Mouse (Mus musculus): Measurements from ENCODE around the gene Hoxb6. TPM values are rescaled to one million over a fixed set of nuclear protein-coding genes. Genes with fewer than 3 reads are reported as not detected.

The Hoxb6 gene
- total RNA-seq, 2 experiments from 2014 or later = 0.62 to 1.3 TPM

DNA sequence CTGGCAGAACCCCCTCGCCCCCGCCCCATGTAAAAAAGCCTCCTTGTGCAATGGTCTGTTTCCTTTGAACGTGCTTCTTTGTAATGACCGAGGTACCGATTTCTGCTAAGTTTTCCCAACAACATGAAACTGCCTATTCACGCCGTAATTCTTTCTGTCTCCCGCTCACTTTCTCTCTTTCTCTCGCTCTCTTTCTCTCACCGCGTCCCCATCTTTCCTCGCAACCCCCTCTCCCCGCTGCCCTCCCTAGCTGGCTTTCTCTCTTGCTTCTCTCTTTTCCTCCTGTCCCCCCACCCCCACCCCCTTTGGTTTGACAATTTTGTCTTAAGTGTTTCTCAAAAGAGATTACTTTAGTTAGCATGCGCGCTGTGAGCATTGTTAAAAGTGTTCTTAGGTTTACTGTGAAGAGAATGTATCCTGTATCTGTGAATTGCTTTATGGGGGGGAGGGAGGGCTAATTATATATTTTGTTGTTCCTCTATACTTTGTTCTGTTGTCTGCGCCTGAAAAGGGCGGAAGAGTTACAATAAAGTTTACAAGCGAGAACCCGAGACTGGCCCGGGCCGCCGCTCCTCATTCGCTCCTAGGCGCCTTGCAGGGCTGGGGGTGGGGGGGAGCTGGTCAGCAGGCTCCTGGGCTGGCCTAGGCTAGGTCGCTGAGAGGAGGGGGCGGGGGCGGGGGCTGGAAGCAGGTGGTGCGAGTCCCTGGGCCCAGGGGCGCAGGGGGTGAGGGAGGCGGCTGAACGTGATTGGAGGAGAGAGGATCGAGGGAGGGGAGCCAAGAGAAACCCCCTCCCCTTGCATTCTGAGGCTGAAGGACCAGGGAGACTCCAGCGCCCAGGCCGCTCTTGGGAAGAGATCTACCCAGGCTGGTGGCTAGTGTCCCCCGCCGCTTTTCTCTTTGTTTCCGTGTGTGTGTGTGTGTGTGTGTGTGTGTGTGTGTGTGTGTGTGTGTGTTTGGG lies 7.2 kb upstream of the Hoxb6 start:
- DNase-seq (ENCODE audit: low spot score in 2 of 2) = no peak

DNA sequence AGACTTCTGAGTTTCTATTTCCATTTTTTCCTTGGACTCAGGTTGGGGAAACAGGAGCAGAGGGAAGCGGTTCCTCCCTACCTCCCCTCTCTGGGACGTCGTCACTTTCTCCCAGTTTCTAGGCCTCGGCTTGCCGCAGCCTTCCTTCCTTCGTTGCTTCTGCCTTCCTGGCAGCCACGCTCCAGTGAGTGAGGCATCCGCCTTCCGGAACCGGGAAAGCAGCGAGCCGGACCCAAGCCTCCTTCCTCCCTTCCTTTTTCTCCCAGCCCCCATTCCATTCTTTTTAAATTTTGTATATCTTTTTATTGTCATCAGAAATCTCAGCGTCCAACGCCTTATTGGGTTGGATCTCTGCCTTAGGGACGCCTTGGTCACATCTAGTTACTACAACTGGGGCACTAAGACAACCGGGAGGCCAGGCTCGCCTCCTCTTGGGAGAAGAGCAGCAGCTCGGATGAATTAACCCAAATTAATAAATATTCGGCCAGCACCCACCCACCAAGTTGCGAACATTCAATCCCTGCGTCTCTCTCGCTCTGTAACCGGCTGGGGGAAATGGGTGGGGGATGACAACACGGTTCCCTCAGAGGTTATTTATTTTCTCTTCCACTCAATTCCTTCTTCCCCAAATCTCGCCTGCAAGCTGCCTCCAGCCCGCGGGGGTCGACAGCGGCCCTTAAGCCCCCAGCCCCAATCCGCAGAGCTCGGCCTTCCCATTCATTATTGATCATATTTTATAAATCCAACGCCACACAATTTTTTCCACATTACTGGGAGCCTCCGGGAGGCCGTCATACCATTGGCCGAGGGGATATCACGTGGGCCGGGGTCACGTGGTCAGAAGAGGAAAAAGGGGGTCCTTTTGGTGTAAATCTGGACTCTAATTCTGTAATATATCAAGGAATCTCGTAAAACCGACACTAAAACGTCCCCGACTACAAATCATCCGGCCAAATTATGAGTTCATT lies 6.2 kb upstream of the Hoxb6 start, which contains the start of gene Hoxb7:
Hoxb7 (plus strand) TSS at position 853 of the 968 bp plus-strand sequence.
- DNase-seq (ENCODE audit: low spot score in 2 of 2) = no peak

DNA sequence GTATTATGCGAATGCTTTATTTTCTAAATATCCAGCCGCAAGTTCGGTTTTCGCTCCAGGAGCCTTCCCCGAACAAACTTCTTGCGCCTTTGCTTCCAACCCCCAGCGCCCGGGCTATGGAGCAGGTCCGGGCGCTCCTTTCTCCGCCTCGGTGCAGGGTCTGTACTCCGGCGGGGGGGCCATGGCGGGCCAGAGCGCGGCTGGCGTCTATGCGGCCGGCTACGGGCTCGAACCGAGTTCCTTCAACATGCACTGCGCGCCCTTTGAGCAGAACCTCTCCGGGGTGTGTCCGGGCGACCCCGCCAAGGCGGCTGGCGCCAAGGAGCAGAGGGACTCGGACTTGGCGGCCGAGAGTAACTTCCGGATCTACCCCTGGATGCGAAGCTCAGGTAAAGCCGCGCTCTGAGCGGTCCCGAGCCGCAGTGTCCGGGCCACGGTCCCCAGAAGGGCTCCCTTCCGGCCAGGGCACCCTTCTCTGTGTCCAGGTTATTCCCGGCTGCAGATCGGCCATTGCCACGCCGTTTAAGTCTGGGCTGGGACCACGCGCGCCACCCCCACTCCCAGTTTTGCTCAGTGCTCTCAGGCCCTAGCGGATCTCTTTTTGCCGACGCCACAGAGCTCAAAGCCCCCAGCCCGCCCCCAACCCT lies 5.4 kb upstream of the Hoxb6 start:
- DNase-seq (ENCODE audit: low spot score in 2 of 2) = no peak

DNA sequence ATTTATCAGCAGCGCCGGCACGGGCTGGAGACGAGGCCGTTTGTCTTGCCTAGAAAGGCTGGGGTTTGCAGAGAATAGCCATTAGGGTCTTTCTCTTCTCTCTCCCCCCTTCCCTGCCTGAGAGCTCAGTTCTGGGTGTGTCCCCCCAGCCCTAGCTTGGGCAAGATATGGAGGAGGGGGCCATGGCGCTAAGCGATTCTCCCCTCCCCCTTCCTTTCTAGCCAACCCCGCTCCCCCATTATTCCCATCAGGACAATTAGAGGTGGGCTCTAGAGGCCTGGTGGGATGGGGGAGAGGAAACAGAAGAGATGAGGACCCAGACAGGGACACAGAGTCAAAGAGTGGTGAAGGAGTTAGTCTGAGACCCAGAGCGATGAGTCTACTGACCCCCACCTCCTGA lies 4.9 kb upstream of the Hoxb6 start:
- DNase-seq (ENCODE audit: low spot score in 2 of 2) = no peak

GRCm38 (mm10) chr11:96288455-96289221 lies 3.6 kb upstream of the Hoxb6 start:
- DNase-seq (ENCODE audit: low spot score in 2 of 2) = no peak

DNA sequence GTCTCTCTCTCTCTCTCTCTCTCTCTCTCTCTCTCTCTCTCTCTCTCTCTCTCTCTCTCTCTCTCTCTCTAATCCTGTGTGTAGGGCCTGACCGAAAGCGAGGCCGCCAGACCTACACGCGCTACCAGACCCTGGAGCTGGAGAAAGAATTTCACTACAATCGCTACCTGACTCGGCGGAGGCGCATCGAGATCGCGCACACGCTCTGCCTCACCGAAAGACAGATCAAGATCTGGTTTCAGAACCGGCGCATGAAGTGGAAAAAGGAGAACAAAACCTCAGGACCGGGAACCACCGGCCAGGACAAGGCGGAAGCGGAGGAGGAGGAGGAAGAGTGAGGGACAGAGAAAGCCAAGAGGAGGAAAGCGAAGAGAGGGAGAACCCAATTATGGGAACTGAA lies 3.0 kb upstream of the Hoxb6 start:
- no peak for DNase-seq (ENCODE audit: low spot score in 2 of 2)

DNA sequence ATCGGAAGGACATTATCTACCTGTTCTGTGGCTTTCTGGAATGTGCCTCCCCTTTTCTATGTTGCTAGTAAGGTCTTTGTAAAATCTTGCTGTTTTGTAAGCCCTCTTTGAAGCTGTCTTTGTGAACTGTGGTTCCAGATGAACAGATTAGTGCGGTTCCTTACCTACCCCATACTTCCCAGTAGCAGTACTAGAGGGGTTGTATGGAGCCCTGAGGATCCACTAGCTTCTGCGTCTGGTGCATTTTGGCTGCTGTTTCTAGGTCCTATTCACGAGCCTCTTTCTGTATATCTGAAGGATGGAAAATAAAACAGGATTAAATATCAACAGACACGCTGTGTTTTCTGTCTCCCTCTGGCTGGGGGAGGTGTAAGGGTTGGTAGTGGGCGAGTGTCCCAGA lies 2.4 kb upstream of the Hoxb6 start:
- no peak for DNase-seq (ENCODE audit: low spot score in 2 of 2)

- no peak for DNase-seq (ENCODE audit: low spot score in 2 of 2)
These were observed 1.4 kb upstream of the Hoxb6 start for GRCm38 (mm10) chr11:96290705-96291355.

GRCm38 (mm10) chr11:96292565-96293301 lies 457 bp downstream of the Hoxb6 start:
- no peak for DNase-seq (ENCODE audit: low spot score in 2 of 2)

DNA sequence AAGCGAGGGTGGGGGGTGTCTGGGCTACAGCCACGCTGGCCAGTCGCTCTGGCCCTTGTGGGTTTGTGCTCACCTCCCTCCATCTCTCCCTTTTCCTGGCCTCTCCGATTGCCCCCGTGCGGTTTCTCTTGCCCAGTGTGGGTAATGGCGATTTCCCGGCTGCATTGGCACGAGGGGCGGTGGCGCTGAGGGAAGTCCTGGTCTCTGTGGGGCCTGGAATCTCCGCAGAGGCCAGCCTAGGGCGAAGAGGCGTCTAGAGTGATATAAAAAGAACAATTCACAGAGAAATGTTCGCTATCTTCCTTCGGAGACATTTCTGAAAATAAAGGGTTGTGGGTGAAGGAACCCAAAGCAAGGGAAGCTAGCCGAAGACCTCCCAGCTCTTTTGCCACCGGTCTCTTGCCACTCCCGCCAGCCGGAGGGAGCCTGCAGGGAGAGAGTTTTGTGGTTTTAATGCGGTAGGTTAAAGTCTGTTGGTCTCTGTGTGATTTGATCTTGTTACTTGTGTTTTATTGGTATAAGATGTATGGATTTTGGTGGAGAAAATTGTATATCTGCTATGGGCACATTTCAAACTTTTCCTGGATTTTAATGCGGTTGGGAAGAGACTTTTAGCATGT lies 1.1 kb downstream of the Hoxb6 start:
- DNase-seq (ENCODE audit: low spot score in 2 of 2) = no peak

DNA sequence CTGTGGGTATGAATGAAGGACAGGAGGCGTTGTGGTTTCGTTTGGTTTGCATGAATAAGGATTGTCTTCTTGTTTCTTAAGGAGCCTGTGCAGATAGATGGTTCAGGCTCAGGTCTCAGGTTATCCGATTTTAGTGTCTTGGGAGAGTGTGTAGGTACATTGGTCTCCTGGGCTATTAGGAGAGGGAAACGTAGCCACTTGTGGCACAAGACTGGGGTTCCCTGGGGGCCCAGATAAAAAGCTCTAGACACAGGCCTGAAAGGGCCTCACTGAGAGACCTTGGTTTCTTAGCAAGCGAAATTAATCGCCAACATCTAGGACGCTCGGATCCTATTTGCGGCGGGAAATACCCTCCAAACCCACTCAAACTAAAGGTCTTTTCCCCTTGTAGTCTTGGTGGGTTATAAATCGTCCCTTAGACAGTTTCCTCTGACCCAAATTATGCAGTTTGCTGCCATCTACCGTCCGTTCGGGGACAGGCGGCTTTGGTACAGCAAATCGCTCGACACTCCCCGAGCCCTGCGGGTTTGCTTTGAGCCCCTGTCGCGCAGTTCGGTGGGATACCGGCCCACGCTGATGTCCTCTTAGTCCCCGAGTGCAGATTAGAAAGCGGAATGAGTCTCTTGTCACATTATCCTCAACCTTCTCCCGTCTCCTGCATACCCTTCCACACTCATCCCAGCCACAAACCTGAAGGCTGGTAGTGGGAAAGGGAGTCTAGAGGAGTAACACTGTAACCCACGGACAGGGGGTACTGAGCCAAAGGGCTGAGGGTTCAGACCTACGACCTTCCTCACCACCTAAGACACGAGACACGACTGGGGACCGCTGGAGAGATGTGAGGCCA lies 2.2 kb downstream of the Hoxb6 start:
- peak; percentile 55 to 74 for DNase-seq (ENCODE audit: low spot score in 2 of 2)

- DNase-seq (ENCODE audit: low spot score in 2 of 2) = no peak
These were observed 3.0 kb downstream of the Hoxb6 start for GRCm38 (mm10) chr11:96295092-96295835.

- no peak for DNase-seq (ENCODE audit: low spot score in 2 of 2)
These were observed 4.7 kb downstream of the Hoxb6 start for GRCm38 (mm10) chr11:96296997-96297396.

DNA sequence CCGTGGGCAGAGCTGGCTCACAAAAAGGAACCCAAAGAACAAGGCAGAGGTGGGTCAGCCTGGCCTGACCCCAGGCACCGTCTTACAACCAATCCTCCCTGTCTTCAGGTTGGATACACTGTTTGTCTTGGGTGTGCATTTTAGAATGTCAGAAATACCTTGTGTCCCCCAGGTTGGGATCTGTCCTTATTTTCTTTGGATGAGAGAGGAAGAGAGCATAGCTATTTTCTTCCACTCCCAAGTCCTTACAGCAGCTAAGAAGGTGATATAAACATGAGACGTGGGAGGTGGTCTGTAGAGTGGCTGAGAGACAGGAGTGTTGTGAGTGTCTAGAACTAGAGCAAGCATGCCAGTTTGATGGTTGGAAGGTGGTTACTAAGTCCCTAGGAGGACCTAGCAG lies 5.2 kb downstream of the Hoxb6 start:
- no peak for DNase-seq (ENCODE audit: low spot score in 2 of 2)

- DNase-seq (ENCODE audit: low spot score in 2 of 2) = no peak
These were observed 5.8 kb downstream of the Hoxb6 start for GRCm38 (mm10) chr11:96297968-96298635.

DNA sequence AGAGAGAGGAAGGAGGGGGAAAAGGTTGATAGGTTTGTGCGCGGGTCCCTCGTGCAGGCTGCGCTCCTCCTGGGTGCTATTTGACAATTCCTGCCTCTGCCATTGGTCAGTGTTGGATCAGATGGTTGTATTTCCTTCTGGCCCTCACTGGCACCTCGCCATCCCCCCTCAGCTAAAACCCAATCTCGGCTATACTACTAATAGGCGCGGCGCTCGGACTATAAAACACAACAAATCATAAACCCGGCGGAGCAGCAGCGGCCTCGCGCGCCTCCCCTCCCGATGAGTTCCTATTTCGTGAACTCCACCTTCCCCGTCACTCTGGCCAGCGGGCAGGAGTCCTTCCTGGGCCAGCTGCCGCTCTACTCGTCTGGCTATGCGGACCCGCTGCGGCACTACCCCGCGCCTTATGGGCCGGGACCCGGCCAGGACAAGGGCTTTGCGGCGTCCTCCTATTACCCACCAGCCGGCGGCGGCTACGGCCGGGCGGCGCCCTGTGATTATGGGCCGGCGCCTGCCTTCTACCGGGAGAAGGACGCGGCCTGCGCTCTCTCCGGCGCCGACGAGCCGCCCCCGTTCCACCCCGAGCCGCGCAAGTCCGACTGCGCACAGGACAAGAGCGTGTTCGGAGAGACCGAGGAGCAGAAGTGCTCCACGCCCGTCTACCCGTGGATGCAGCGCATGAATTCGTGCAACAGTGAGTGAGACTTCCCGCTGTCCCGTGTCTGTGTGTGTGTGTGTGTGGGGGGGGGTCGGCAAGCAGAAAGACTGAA lies 6.8 kb downstream of the Hoxb6 start:
- DNase-seq (ENCODE audit: low spot score in 2 of 2) = no peak

Data from gastrocnemius, postnatal 4 days (tissue).